Mouse (Mus musculus) left cerebral cortex, postnatal 4 days (tissue): Measurements from ENCODE around the gene Dgki. TPM values are rescaled to one million over a fixed set of nuclear protein-coding genes. Genes with fewer than 3 reads are reported as not detected.
A peak's percentile ranks its signal among the peaks of the same experiment; 100 is the strongest.

Experiments used
- DNase-seq: peaks from one replicate; pipeline ENCODE4 v3.0.0-alpha.2; 2022
- intact Hi-C: fragments of 180-260 bp; cut with DNase I; formaldehyde crosslinking; loops from one replicate; pipeline ENCODE4 v1.15.1; 2025
- total RNA-seq, 2 experiments: library from RNA; stranded (reverse); gene quantifications; 2 replicates each; pipeline ENCODE4 v1.2.3; 2021

Gene Dgki
- total RNA-seq, 2 experiments from 2014 or later: 49.4 to 53.8 TPM

GRCm38 (mm10) chr6:37069836-37070600 is 230.0 kb downstream of the Dgki start:
- intact Hi-C loops: no loop called here
- no peak for DNase-seq

DNA sequence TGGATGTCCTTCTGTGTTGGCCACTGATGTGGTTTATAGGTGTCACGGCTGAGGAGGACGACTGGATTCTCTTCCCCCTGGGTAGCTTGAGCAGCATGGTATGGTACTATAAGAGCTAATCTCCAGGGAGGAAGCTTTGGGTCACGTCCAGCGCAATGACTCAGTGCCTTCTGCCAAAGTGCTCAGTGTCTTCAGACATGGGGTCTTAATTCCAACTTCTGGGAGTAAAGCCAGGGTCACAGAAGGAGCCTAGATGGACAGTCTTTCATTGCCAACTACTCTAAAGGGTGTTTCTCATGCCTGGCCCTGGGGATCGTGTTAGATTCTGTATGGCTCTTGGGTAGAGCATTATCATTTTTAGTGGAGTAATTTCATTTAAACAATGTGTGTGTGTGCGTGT is 231.2 kb downstream of the Dgki start:
- intact Hi-C loops: no loop called here
- peak; percentile 93 for DNase-seq

- intact Hi-C loops: no loop called here
- DNase-seq: no peak
Measured at GRCm38 (mm10) chr6:37067357-37067756, 232.6 kb downstream of the Dgki start.

DNA sequence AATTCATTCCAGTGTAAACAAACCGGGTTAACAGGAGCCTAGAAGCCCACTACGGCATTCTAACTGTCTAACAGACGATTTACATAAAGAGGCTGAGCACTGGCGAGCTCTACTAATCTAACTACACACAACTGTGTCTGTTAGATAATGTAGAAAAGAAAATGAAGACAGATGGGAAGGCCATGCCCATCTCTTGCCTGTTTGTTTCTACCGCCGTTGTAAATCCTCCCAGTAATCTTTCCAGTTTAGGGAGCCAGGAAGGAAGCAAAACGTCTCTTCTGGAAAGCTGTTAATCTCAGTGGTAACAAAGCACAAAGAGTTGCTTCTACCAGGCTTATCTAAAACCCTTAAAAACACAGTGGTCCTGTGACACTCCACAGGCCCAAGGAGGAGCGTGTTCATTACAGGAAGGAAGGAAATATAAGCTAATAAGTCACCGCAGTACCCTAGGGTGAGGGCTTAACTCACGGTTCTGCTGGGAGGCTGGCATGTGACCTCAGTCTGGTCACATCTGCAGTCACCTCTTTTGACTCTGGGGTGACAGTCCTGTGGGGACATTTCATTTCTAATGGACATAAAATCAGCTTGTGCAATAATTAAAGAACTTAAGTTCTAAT is 235.7 kb downstream of the Dgki start:
- intact Hi-C loops: no loop called here
- no peak for DNase-seq

DNA sequence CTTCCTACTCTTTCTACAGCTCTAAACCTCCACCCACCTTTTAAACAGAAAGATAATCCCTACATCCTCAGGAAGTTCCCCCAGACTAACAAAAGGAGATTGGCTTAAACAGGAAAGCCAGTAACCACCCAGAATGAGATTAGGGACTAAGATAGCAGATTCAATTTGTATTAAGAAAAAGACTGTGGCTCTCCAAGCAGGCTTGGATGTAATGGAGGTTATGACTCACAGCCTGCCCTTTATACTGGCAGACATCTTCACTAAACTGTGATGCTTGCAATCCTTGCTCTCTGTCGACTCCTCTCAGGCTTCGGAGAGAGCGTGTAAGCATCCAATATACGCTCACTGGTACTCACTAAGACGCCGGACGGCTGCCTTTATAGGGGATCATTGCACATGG is 236.7 kb downstream of the Dgki start:
- intact Hi-C loops: no loop called here

DNA sequence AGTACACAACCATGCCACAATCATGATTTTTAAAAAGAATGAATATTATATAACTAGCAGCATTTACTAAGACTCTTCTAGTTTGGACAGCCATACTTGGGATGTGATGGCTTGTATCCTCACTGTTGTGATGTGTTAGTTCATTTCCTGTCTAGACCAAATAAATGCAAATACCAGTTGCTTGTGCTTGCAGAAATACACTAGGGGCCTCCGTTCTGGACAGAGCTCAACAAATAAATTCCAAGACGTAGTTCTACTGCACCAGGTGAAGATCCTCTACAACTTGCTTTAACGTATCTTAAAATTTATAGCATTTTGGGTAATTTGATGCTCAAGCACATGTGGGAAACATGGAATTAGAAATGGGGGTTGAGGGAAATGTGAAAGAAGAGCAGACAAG is 239.9 kb downstream of the Dgki start:
- DNase-seq: no peak
- intact Hi-C loops: no loop called here

More for the DNA sequence above, 236.7 kb downstream of the Dgki start:
- DNase-seq: no peak

- no peak for DNase-seq
- intact Hi-C loops: no loop called here
Measured at GRCm38 (mm10) chr6:37057957-37058356, 242.0 kb downstream of the Dgki start.

DNA sequence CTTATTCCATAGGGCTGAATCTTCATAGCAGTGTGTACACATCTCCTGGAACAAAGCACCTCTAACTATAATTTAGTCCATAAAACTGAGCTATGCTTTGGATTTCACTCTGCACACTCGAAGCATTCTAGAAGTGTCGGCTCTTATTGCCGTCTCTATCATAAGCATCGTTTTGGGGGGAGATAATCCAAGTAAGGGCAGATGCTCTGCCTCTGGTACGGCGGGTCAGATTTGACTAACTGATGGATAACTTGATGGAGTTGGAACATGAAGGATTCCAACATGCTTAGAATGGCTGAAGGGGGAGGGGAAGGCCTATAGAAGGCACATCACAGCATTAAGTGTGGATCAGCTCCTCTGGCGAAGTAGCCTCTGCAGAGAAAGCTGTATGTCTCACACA is 242.4 kb downstream of the Dgki start:
- DNase-seq: no peak
- intact Hi-C loops: no loop called here

DNA sequence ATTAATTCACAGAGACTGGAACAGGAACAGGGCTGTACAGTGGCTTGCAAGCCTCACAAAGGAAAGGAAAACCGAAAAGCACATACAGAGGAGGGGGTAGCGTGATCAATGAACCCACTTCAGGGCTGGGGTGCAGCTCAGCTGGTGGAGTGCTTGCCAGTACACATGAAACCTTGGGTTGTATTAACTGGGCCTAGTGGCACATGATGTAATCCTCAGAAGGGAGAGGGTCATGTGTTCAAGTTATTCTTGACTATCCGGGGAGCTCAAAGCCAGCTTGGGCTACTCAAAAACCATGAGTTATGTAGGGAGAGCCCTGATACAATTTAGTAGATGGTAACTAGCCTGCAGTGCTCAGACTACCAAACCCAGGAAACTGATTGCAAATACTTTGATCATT is 244.3 kb downstream of the Dgki start:
- intact Hi-C loops: loop anchor here (2.0 kb wide), 1 partner anchor 295 kb away; no protein-coding TSS in a partner anchor
- no peak for DNase-seq

- no peak for DNase-seq
- intact Hi-C loops: loop anchor here (2.0 kb wide), 1 partner anchor 296 kb away; no protein-coding TSS in a partner anchor
Measured at GRCm38 (mm10) chr6:37055128-37055527, 244.9 kb downstream of the Dgki start.

DNA sequence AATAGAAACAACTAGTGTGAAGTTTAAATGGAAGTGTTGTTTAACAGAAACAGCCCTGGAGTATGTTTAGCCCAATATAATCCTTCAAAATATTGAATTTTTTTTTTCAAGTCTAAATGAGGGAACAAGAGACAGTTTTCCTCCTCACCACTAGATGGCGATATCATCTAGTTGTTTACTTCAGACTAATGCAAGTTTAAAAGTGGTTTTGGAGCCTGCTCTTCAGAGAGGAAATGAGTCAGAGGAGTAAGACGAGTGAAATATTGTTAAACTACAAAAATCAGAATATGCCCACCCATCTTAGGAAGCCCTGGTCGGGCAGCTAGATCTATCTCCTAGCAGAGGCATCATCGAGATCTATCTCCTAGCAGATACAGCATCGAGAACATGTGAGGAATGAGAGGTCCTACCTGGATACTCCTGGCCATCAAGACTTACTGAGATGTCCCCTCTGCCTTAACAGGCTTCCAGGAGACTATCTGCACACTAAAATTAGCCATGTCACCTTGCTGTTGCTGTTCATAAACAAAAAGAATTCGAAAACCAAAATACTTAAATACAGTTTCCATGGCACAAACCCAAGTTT is 245.5 kb downstream of the Dgki start:
- intact Hi-C loops: loop anchor here (2.0 to 5.0 kb wide), 2 partner anchors 296 to 393 kb away; no protein-coding TSS in a partner anchor
- DNase-seq: no peak

DNA sequence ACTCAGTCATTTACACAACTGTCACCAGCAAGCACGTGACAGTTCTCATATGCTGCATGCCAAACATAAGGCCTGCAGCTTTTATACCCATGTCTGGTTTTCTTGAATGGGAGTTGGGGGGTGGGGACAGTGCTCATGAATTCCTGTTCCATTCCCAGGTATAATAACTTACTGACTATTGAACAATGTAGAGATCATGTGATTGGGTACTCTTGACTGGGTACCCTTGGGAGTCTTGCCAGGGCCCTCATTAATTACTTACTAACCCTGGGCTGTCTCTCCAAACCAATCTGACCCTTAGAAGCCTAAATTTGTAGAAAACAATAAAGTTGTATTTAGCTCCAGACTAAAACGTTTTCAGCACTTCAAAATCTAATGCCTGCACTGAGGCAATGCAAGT is 246.6 kb downstream of the Dgki start:
- intact Hi-C loops: loop anchor here (5.0 kb wide), 1 partner anchor 394 kb away; no protein-coding TSS in a partner anchor
- DNase-seq: no peak

- intact Hi-C loops: loop anchor here (5.0 kb wide), 1 partner anchor 396 kb away; no protein-coding TSS in a partner anchor
- DNase-seq: no peak
Measured at GRCm38 (mm10) chr6:37051652-37052051, 248.3 kb downstream of the Dgki start.

DNA sequence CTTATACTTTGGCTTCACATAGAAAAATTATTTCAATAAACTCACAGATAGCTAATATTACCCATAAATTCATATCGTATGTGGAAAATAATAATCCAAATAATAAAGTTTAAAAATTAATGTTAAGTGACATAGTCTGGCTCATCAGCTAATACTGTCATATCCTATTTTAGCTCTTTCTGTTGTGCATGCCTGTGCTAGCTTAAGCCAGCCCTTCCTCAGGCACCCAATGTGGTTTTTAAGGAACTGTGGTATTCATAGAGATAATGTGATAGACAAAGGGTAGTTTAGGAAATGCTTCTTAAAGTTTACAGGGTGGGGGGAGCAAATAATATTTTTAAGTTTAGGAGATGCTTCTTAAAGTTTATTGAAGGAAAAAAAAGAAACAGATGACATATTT is 248.8 kb downstream of the Dgki start:
- intact Hi-C loops: loop anchor here (5.0 kb wide), 1 partner anchor 396 kb away; no protein-coding TSS in a partner anchor
- DNase-seq: no peak

DNA sequence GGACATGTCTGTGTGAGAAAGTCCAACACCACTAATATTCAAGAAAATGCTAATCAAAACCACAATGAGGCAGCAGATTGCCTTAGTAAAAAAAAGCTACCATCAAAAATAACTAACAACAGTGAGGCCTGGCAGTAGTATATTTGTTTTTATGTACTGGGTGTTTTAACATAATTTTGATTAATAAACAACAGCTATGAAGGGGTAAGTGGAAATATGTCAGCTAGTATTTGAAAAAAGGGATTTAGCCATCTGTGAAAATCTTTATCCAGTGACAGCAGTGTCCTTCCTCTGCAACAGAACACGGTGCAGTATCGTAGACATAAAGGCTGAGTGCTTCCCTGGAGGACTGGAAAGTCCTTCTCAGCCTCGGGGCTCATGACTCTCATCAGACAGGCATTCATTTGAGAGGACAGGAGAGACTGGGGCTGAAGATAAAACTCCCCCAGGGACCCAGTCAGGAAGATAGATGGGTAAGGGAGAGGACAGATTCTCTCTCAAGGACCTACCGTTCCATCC is 252.3 kb downstream of the Dgki start:
- intact Hi-C loops: loop anchor here (10.0 kb wide), 1 partner anchor 1663 kb away; no protein-coding TSS in a partner anchor

GRCm38 (mm10) chr6:37046152-37046788 is 253.7 kb downstream of the Dgki start:
- peak; percentile 51 for DNase-seq
- intact Hi-C loops: loop anchor here (10.0 kb wide), 1 partner anchor 1661 kb away; no protein-coding TSS in a partner anchor

More for the DNA sequence above, 252.3 kb downstream of the Dgki start:
- no peak for DNase-seq

- no peak for DNase-seq
Measured at GRCm38 (mm10) chr6:37044796-37045195, 255.2 kb downstream of the Dgki start.

DNA sequence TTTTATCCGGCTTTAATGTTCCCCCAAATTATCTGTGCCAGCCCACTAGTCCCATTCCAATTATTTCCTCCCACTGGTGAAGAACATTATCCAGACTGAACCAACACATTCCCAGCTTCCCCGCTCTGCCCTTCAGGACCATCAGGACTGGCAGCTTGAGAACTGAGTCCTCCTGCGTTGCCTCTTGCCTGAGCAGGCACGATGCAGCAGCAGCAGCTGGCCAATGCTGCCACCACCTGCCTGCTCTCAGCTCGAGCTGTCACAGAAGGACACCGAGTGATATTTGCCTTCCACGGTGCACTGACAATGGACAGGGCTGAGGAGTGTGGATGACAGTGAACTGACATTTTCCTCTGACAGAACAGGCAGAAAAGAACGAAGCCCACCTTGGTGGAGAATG is 261.5 kb downstream of the Dgki start:
- intact Hi-C loops: loop anchor here (5.0 kb wide), 1 partner anchor 346 kb away; no protein-coding TSS in a partner anchor
- DNase-seq: peak; percentile 84

More at GRCm38 (mm10) chr6:37044796-37045195, 255.2 kb downstream of the Dgki start:
- intact Hi-C loops: loop anchor here (10.0 kb wide), 1 partner anchor 1660 kb away; no protein-coding TSS in a partner anchor

DNA sequence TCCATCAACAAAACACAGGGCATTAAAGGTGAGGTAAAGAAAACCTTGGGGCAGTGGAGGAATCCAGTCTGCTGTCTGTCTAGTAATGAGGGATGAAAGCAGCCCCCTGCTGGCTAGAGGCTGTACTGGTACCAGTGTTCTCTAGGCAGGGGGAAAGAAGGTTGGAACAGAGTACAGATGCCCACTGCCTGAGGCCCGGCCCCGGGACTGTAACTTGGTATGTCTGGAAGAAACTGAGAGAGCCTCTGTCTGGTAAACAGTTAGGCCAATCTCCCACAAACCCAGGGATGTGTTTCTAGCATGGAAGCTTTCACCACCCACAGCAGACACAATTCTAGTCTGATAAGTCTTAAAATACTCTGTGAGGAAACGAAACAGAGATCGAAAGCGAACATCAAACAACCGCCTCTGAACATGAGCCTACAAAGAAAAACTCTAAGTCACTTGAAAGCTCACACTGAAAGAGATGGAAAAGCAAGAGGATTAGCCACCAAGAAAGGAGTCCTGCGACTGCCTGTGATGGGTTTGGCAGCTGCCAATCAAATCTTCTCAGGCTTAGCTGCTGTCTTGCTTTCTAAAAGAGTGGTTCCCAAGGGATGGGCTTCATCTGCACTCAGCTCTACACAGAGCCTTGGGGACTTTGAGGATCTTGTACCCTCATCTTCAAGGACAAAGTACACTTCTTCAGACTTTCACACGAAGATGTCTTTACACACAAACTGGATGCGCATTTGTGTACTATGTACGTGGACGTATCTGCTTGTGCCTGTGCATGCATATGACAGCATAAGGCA is 262.7 kb downstream of the Dgki start:
- intact Hi-C loops: loop anchor here (5.0 kb wide), 1 partner anchor 345 kb away; no protein-coding TSS in a partner anchor
- peak; percentile 73 for DNase-seq
